Mouse (Mus musculus) kidney, postnatal 0 days (tissue): ENCODE measurements around the gene Eipr1. TPM values are rescaled to one million over a fixed set of nuclear protein-coding genes. Genes with fewer than 3 reads are reported as not detected.

ENCODE experiments used
- ATAC-seq: fragments of 200-750 bp; cut with Nextera tagmentation; replicated peaks from 2 replicates; pipeline ENCODE4 v1.8.0; 2017; ENCODE audit warnings: low read depth, moderate number of reproducible peaks, moderate TSS enrichment, moderate library complexity; ENCODE audit not compliant: low FRiP score
- DNase-seq: peaks from one replicate; pipeline ENCODE4 v3.0.0-alpha.2; 2016; ENCODE audit warnings: low spot score
- H3K27ac ChIP-seq: fragments of 300-500 bp; sonication (generic); 2 replicates; pipeline ENCODE4 v1.5.1; 2014; ENCODE audit warnings: mild to moderate bottlenecking
- H3K27me3 ChIP-seq: fragments of 300-500 bp; sonication (generic); 2 replicates; pipeline ENCODE4 v1.6.1; 2014; ENCODE audit warnings: low read length, mixed read lengths; ENCODE audit not compliant: insufficient read depth
- H3K36me3 ChIP-seq: fragments of 300-500 bp; sonication (generic); 2 replicates; pipeline ENCODE4 v1.6.1; 2014; ENCODE audit warnings: low read length, mixed read lengths; ENCODE audit not compliant: insufficient read depth
- H3K4me1 ChIP-seq: fragments of 300-500 bp; sonication (generic); replicated peaks from 2 replicates; pipeline ENCODE4 v1.6.1; 2014; ENCODE audit warnings: antibody characterized with exemption, low read length, mixed read lengths; ENCODE audit not compliant: insufficient read depth
- H3K4me2 ChIP-seq: fragments of 300-500 bp; sonication (generic); 2 replicates; pipeline ENCODE4 v1.6.1; 2014; ENCODE audit warnings: mild to moderate bottlenecking, low read length, moderate library complexity, mixed read lengths
- H3K4me3 ChIP-seq: fragments of 300-500 bp; sonication (generic); replicated peaks from 2 replicates; pipeline ENCODE4 v1.5.1; 2014; ENCODE audit warnings: low read depth, low read length
- H3K9ac ChIP-seq: fragments of 300-500 bp; sonication (generic); 2 replicates; pipeline ENCODE4 v1.6.1; 2014; ENCODE audit warnings: low read depth, low read length
- H3K9me3 ChIP-seq: fragments of 300-500 bp; sonication (generic); replicated peaks from 2 replicates; pipeline ENCODE4 v1.6.1; 2016; ENCODE audit warnings: low read length, inconsistent platforms, mixed read lengths
- CTCF ChIP-seq: IDR thresholded peaks from 2 replicates; pipeline ENCODE4 v1.5.1; 2016; ENCODE audit warnings: antibody characterized with exemption, low read depth, mild to moderate bottlenecking, moderate library complexity
- WGBS: fragments of 180-500 bp; shearing (Covaris S2); extraction: QIAGEN DNeasy Blood & Tissue Kit; methylation state at CpG from one replicate; pipeline ENCODE4 v1.1.7; 2014; 5-methylcytosine and 5-hydroxymethylcytosine counted together
- polyA plus RNA-seq: library from polyadenylated mRNA; unstranded; fragments of >200 nt; fragmentation: Nextera tagmentation; extraction: Ambion mirVana; gene quantifications from 2 replicates; pipeline ENCODE4 v1.2.1, GENCODE M21; 2015

Eipr1 gene
- polyA plus RNA-seq, 1 experiment from 2014 or later, result 35.3 TPM

GRCm38 (mm10) chr12:28784864-28785263, 33.3 kb downstream of the Eipr1 start:
- H3K27me3 ChIP-seq, result no peaks in the 10 kb centered on the region
- no peak overlapping the region for H3K9ac ChIP-seq
- H3K36me3 ChIP-seq, result no peaks in the 10 kb centered on the region
- WGBS, result 16% methylated on average over 8 of the region's 8 CpGs
- peaks cover 16% of the 10 kb centered on the region for H3K4me1 ChIP-seq
- H3K9me3 ChIP-seq, result no peaks in the 10 kb centered on the region
- TF ChIP-seq CTCF, result no peak
- no peak overlapping the region for H3K4me3 ChIP-seq
- peak overlapping the region; percentile 81 for H3K27ac ChIP-seq
- H3K4me2 ChIP-seq, result no peak overlapping the region
- ATAC-seq, result peak; percentile 78
- DNase-seq, result peak; percentile 80

- H3K4me3 ChIP-seq, result no peak overlapping the region
- WGBS, result 8% methylated on average over 1 of the region's 1 CpGs
- H3K4me1 ChIP-seq, result peaks cover 16% of the 10 kb centered on the region
- no peak overlapping the region for H3K9ac ChIP-seq
- H3K27me3 ChIP-seq, result no peaks in the 10 kb centered on the region
- peak overlapping the region; percentile 81; the same call in 1 of the 2 replicates for H3K27ac ChIP-seq
- H3K4me2 ChIP-seq, result no peak overlapping the region
- no peak for TF ChIP-seq CTCF
- H3K9me3 ChIP-seq, result no peaks in the 10 kb centered on the region
- no peak for DNase-seq
- H3K36me3 ChIP-seq, result no peaks in the 10 kb centered on the region
- peak; percentile 80 for ATAC-seq
Observed at GRCm38 (mm10) chr12:28785299-28785698, 33.7 kb downstream of the Eipr1 start.

GRCm38 (mm10) chr12:28786310-28786709, 34.7 kb downstream of the Eipr1 start:
- ATAC-seq, result no peak
- H3K4me2 ChIP-seq, result no peak overlapping the region
- no peak overlapping the region for H3K9ac ChIP-seq
- WGBS, result 86% methylated on average over 6 of the region's 6 CpGs
- H3K27ac ChIP-seq, result peak overlapping the region; percentile 47; the same call in 1 of the 2 replicates
- H3K9me3 ChIP-seq, result no peaks in the 10 kb centered on the region
- no peaks in the 10 kb centered on the region for H3K27me3 ChIP-seq
- DNase-seq, result no peak
- H3K4me1 ChIP-seq, result peaks cover 14% of the 10 kb centered on the region
- no peaks in the 10 kb centered on the region for H3K36me3 ChIP-seq
- no peak for TF ChIP-seq CTCF
- H3K4me3 ChIP-seq, result no peak overlapping the region

GRCm38 (mm10) chr12:28792613-28793012, 41.0 kb downstream of the Eipr1 start:
- H3K36me3 ChIP-seq, result no peaks in the 10 kb centered on the region
- no peaks in the 10 kb centered on the region for H3K27me3 ChIP-seq
- no peak for TF ChIP-seq CTCF
- no peak for ATAC-seq
- no peak overlapping the region for H3K9ac ChIP-seq
- H3K4me2 ChIP-seq, result no peak overlapping the region
- no peaks in the 10 kb centered on the region for H3K9me3 ChIP-seq
- no peak overlapping the region for H3K27ac ChIP-seq
- H3K4me1 ChIP-seq, result no peaks in the 10 kb centered on the region
- no peak overlapping the region for H3K4me3 ChIP-seq
- whole genome bisulfite sequencing, result 76% methylated on average over 3 of the region's 3 CpGs
- no peak for DNase-seq

GRCm38 (mm10) chr12:28793715-28794114, 42.1 kb downstream of the Eipr1 start:
- Histone ChIP-seq H3K4me1 (no peaks in the 10 kb centered on the region), H3K4me2 (no peak overlapping the region), H3K27ac (no peak overlapping the region), H3K9me3 (no peaks in the 10 kb centered on the region; the same call in 1 of the 2 replicates), H3K27me3 (no peaks in the 10 kb centered on the region), H3K4me3 (no peak overlapping the region), H3K9ac (no peak overlapping the region), H3K36me3 (no peaks in the 10 kb centered on the region)
- ATAC-seq, result no peak
- no peak for TF ChIP-seq CTCF
- 73% methylated on average over 2 of the region's 2 CpGs for WGBS
- DNase-seq, result no peak

DNA sequence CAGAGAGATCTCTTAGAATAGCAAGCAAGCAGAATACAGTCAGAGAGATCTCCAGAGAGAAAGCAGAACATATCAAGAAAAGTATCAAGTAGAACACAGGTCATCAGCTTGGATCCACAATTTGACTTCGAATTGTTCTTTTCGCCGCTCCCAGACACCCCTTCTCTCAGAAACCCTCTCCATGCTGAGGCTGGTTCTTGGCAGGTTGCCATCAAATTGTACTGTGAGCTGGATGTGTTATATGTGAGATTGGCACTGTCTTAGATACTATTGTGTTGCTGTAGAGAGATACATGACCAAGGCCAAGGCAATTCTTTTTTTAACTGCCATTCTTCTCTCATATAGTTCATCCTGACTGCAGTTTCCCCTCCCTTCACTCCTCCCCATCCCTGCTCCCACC, 43.4 kb downstream of the Eipr1 start:
- no peak for TF ChIP-seq CTCF
- no peak for ATAC-seq
- no peak overlapping the region for H3K27ac ChIP-seq
- no peaks in the 10 kb centered on the region for H3K36me3 ChIP-seq
- no peaks in the 10 kb centered on the region for H3K27me3 ChIP-seq
- H3K4me2 ChIP-seq, result no peak overlapping the region
- no peaks in the 10 kb centered on the region; the same call in 1 of the 2 replicates for H3K9me3 ChIP-seq
- no peak for DNase-seq
- no peak overlapping the region for H3K9ac ChIP-seq
- no peak overlapping the region for H3K4me3 ChIP-seq
- peaks cover 2% of the 10 kb centered on the region; the same call in 1 of the 2 replicates for H3K4me1 ChIP-seq
- 94% methylated on average over 3 of the region's 3 CpGs for WGBS

DNA sequence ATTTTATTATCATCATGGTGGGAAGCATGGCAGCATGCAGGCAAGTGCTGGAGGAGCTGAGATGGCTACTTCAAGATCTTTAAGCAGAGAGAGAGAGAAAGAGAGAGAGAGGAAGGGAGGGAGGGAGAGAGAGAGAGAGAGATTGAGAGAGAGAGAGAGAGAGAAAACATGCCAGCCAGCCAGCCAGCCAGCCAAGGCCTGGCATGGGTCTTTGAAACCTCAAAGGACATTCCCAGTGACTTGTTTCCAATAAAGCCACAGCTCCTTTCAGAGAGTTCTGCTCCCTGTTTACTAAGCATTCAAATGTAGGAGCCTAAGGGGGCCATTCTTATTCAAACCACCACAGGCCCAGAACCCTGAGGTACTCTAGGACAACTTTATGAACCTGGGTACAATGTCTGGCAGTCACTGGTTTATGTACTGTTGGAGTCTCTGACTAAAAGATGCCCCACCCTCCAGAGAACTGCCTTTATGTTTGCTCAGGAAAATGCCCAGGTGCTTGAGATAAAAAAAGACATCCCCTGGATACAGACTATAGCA, 45.3 kb downstream of the Eipr1 start:
- no peak for ATAC-seq
- no peak overlapping the region for H3K4me2 ChIP-seq
- peaks cover 5% of the 10 kb centered on the region; the same call in 1 of the 2 replicates for H3K4me1 ChIP-seq
- H3K36me3 ChIP-seq, result no peaks in the 10 kb centered on the region
- H3K27me3 ChIP-seq, result no peaks in the 10 kb centered on the region
- TF ChIP-seq CTCF, result no peak
- H3K9ac ChIP-seq, result no peak overlapping the region
- no peak overlapping the region for H3K4me3 ChIP-seq
- no peak for DNase-seq
- no peaks in the 10 kb centered on the region; the same call in 1 of the 2 replicates for H3K9me3 ChIP-seq
- no peak overlapping the region for H3K27ac ChIP-seq
